Mouse (Mus musculus) cortical plate, adult 2 months (tissue): Measurements from ENCODE around the gene Frmd4a. TPM values are rescaled to one million over a fixed set of nuclear protein-coding genes. Genes with fewer than 3 reads are reported as not detected.

Experiments
- H3K27ac ChIP-seq: fragments of 200-500 bp; 2 replicates; pipeline ENCODE4 v1.5.1; 2012; ENCODE audit warnings: low read length, control low read depth, inconsistent platforms; ENCODE audit not compliant: insufficient read depth
- H3K4me1 ChIP-seq: fragments of 200-500 bp; 2 replicates; pipeline ENCODE4 v1.6.1; 2011; ENCODE audit warnings: low read length; ENCODE audit not compliant: control insufficient read depth, insufficient read depth
- H3K4me3 ChIP-seq: fragments of 200-500 bp; 2 replicates; pipeline ENCODE4 v1.5.1; 2011; ENCODE audit warnings: mild to moderate bottlenecking, low read length, control low read depth; ENCODE audit not compliant: insufficient read depth
- CTCF ChIP-seq: fragments of 200-500 bp; IDR thresholded peaks from 2 replicates; pipeline ENCODE4 v1.5.1; 2011; ENCODE audit warnings: mild to moderate bottlenecking, control low read depth, low read length; ENCODE audit not compliant: insufficient read depth; ENCODE audit errors: extremely low read depth
- POLR2A ChIP-seq: fragments of 200-500 bp; IDR thresholded peaks from 2 replicates; pipeline ENCODE4 v1.6.1; 2011; ENCODE audit warnings: mild to moderate bottlenecking, low read length, control low read depth; ENCODE audit not compliant: insufficient read depth; ENCODE audit errors: extremely low read depth
- polyA plus RNA-seq: library from polyadenylated mRNA; depleted of rRNA; stranded (reverse); fragments of >200 nt; gene quantifications from 2 replicates; pipeline ENCODE4 v1.2.3, GENCODE M21; 2012

Frmd4a gene
- polyA plus RNA-seq, 1 experiment: 33.9 TPM

DNA sequence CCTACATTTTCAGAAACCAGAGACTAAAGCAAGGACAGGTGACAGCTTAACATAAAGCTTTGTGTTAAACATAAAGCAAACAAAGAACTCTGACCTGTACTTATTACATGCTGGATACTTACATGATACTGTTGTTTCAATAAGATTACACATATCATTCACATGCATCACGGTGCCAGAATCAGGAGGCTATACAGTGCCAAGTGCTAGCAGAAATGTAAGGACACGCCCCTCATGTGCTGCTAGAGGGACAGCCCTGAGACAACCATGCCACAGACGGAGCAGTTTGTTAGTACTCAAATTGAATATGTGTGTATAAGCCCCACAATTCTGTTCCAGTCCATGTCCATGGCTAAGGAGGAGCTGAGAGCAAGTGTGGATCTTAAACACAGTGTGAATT lies 620.7 kb downstream of the Frmd4a start:
- Histone ChIP-seq H3K27ac (no peak overlapping the region), H3K4me3 (no peak overlapping the region), H3K4me1 (no peaks in the 10 kb centered on the region; the same call in 1 of the 2 replicates)
- TF ChIP-seq CTCF: no peak

DNA sequence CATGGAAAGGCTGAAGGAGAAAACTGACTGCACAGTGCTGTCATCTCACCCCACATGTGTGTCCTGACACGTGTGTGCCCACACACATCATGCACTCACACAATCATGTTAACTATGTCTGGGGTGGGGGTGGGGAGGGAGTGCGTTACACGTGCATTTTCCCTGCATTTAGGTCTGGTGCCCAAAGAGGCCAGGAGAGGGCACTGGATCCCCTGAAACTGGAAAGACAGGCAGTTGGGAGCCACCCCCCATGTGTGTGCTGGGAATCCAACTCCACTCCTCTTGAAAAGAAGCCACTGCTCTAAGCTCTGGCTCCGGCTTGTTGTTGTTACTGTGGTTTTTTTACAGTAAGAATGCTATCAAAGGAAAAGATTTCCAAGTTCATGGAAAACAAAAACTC lies 627.5 kb downstream of the Frmd4a start:
- Histone ChIP-seq H3K4me3 (no peak overlapping the region), H3K27ac (no peak overlapping the region), H3K4me1 (peaks cover 3% of the 10 kb centered on the region)
- TF ChIP-seq CTCF: no peak
- no peak for TF ChIP-seq POLR2A

DNA sequence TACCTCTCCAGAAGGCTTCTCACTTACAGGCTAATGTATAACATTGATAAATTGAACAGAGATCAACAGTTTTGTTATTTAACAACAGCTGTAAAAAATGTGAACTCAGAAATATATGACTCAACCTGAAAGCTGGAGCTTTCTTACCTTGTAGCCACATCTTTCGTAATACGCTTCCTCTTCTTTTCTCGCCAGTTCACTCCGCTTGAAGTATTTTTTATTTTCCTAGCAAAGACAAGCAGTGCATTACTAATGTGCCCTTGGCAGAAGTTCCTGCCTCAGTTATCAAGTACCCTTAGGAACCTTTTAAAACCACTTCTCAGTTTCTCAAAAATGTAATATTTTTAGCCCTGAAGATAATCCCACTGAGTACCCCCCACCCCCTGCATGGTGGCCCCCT lies 630.6 kb downstream of the Frmd4a start:
- Histone ChIP-seq H3K4me3 (no peak overlapping the region), H3K27ac (no peak overlapping the region), H3K4me1 (peaks cover 4% of the 10 kb centered on the region)
- TF ChIP-seq POLR2A (no peak), CTCF (no peak)

DNA sequence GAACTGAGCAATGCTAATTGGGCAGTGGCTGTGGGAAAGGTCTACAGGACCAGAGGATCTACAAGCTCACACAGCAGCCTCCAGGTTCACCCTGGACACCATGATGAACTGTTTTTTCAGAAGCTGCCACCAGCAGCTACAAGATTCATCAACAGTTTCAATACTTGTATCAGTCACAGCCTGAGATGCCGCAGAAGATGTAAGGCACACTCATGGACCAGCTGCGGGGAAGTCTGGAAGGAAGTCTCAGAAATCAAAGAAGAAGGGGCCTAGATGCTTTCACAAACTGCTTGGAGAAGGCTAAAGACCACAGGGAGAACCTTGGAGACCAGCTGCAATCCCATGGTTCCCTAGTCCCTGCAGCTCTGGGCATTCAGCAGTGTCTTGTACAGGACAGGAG lies 632.1 kb downstream of the Frmd4a start:
- Histone ChIP-seq H3K27ac (no peak overlapping the region), H3K4me1 (peaks cover 4% of the 10 kb centered on the region), H3K4me3 (no peak overlapping the region)
- no peak for TF ChIP-seq CTCF
- no peak for TF ChIP-seq POLR2A

DNA sequence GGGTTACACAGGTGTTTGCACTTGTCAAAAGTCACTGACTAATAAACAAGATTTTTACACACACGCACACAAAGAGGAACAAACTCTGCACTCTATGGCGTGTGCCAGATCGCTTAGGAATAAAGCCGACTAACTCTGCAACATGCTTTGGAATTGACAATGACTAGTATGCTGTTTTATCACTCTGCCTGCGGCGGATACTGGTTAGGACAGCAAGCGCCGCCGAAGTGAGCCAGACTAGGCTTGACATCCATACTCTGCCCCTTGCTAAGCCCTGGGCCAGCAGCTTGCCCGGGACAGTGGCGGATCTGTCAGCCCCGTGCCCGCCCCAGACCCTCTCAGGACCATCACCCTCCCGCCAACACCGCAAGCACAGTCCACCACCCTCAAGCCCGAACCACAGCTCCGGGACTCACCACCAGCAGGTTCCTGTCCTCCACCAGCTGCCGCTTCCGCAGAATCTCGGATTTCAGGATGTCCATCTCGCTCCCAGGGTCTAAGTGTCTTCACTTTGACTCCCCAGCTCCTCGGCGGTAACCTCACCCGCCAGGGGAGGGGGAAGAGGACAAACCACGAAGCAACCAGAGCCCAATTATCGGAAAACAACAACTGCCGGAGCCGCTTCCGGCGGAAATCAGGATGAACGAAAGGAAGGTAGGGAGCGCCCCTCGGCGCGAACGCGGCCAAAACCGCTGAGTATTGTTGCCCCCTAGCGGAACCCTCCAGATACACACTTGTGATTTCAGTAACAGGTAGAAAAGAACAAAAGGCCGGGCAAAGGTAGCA lies 634.2 kb downstream of the Frmd4a start, which contains the start of gene Prpf18:
Gene Prpf18 (minus strand): TSS at position 614 of the 786 bp plus-strand sequence.
- H3K27ac ChIP-seq: peak within 1 kb of the TSS; percentile 14
- peak within 1 kb of the TSS; percentile 87 for H3K4me3 ChIP-seq
- peak; percentile 67 for TF ChIP-seq CTCF
- TF ChIP-seq POLR2A: peak; percentile 82
- peaks cover 4% of the 10 kb centered on the region for H3K4me1 ChIP-seq

DNA sequence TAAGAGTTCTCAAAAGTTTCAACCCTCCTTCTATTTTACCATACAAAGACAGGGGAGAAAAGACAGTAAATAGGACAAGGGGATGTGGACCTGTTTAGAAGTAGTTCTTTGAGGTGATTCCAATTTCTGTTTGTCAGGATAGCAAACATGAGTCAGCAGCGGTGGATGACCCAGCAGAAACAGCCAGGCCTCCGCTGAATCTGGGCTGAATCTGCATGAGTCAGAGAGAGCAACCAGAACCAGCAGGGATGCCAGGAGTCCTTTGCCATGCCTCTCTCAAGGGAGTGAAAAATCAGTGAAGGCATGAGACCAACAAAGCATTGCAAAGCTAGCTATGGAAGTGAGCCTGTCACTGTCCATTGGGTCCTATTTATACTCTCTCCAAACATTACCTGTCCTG lies 643.2 kb downstream of the Frmd4a start:
- H3K4me1 ChIP-seq: no peaks in the 10 kb centered on the region
- no peak overlapping the region for H3K27ac ChIP-seq
- TF ChIP-seq POLR2A (no peak), CTCF (no peak)
- no peak overlapping the region for H3K4me3 ChIP-seq
